Mouse (Mus musculus) CH12.LX (cell line): Measurements from ENCODE around the gene Hdac1. TPM values are rescaled to one million over a fixed set of nuclear protein-coding genes. Genes with fewer than 3 reads are reported as not detected.
A peak's percentile ranks its signal among the peaks of the same experiment; 100 is the strongest.

Source experiments
- DNase-seq: peaks from one replicate; pipeline ENCODE4 v3.0.0-alpha.2; 2013; ENCODE audit errors: extremely low read depth
- H3K27ac ChIP-seq: 2 replicates; pipeline ENCODE4 v1.5.1; 2012; ENCODE audit warnings: low read depth, mild to moderate bottlenecking, control low read depth, moderate library complexity; ENCODE audit not compliant: insufficient read depth
- H3K27me3 ChIP-seq: replicated peaks from 2 replicates; pipeline ENCODE3; 2012; ENCODE audit warnings: inconsistent platforms
- H3K36me3 ChIP-seq, 2 experiments: replicated peaks in 1 of 2; 2 replicates each; pipeline versions ENCODE3 to v1.6.1; 2012; ENCODE audit warnings: inconsistent platforms in 1 of 2, low read length in 1 of 2, mild to moderate bottlenecking in 1 of 2, mixed read lengths in 1 of 2, moderate library complexity in 1 of 2; ENCODE audit not compliant: control insufficient read depth in 1 of 2, insufficient read depth in 1 of 2
- H3K4me1 ChIP-seq, 2 experiments: 2 replicates each; pipeline ENCODE4 v1.6.1; 2012; ENCODE audit warnings: inconsistent platforms in 1 of 2, moderate library complexity in 1 of 2; ENCODE audit not compliant: insufficient read depth in 2 of 2, control insufficient read depth in 1 of 2
- H3K4me2 ChIP-seq: 2 replicates; pipeline ENCODE4 v1.6.1; 2012; ENCODE audit warnings: low read depth, mild to moderate bottlenecking, control low read depth; ENCODE audit not compliant: poor library complexity, insufficient read depth, severe bottlenecking
- H3K4me3 ChIP-seq, 3 experiments: fragments of 150-350 bp in 1 of 3; sonication (generic) in 1 of 3; replicated peaks in 1 of 3; 2 replicates each; pipeline versions ENCODE3 to v1.5.1; 2011 to 2012; ENCODE audit warnings: low read depth in 2 of 3, low read length in 2 of 3, mild to moderate bottlenecking in 2 of 3, moderate library complexity in 2 of 3, control low read depth in 1 of 3, improper control_type of control experiment in 1 of 3, inconsistent platforms in 1 of 3, mixed read lengths in 1 of 3; ENCODE audit not compliant: poor library complexity in 1 of 3
- H3K79me2 ChIP-seq: replicated peaks from 2 replicates; pipeline ENCODE4 v1.6.1; 2012; ENCODE audit warnings: mild to moderate bottlenecking, moderate library complexity; ENCODE audit not compliant: control insufficient read depth, poor library complexity, insufficient read depth, severe bottlenecking; ENCODE audit errors: extremely low read depth
- H3K9ac ChIP-seq: 2 replicates; pipeline ENCODE4 v1.6.1; 2012; ENCODE audit warnings: low read depth, mild to moderate bottlenecking, control low read depth, moderate library complexity; ENCODE audit not compliant: insufficient read depth
- H3K9me3 ChIP-seq: replicated peaks from 2 replicates; pipeline ENCODE3; 2012; ENCODE audit warnings: low read length, inconsistent platforms, mixed read lengths
- BHLHE40 ChIP-seq: IDR thresholded peaks from 2 replicates; pipeline ENCODE4 v1.6.1; 2011; ENCODE audit warnings: mild to moderate bottlenecking, low read depth, low read length, improper control_type of control experiment
- CHD1 ChIP-seq: IDR thresholded peaks from 2 replicates; pipeline ENCODE4 v1.6.1; 2012; ENCODE audit warnings: low read depth, low read length, improper control_type of control experiment, inconsistent platforms
- CHD2 ChIP-seq: IDR thresholded peaks from 2 replicates; pipeline ENCODE4 v1.6.1; 2011; ENCODE audit warnings: low read length, improper control_type of control experiment
- CTCF ChIP-seq, 2 experiments: IDR thresholded peaks in 1 of 2; conservative IDR thresholded peaks in 1 of 2; 2 replicates each; pipeline ENCODE4 v1.5.1; 2011 to 2012; ENCODE audit warnings: low read depth in 2 of 2, low read length in 2 of 2, improper control_type of control experiment in 1 of 2, inconsistent platforms in 1 of 2, mild to moderate bottlenecking in 1 of 2, moderate library complexity in 1 of 2
- E2F4 ChIP-seq: IDR thresholded peaks from 2 replicates; pipeline ENCODE4 v1.6.1; 2011; ENCODE audit warnings: low read depth, low read length, improper control_type of control experiment; ENCODE audit not compliant: insufficient replicate concordance
- ELF1 ChIP-seq: IDR thresholded peaks from 2 replicates; pipeline ENCODE4 v1.6.1; 2014; ENCODE audit warnings: low read depth, mild to moderate bottlenecking, inconsistent platforms, low read length, improper control_type of control experiment
- EP300 ChIP-seq: IDR thresholded peaks from 2 replicates; pipeline ENCODE4 v1.6.1; 2011; ENCODE audit warnings: low read length, improper control_type of control experiment
- ETS1 ChIP-seq: conservative IDR thresholded peaks from 2 replicates; pipeline ENCODE4 v1.6.1; 2012; ENCODE audit warnings: low read depth, mild to moderate bottlenecking, inconsistent platforms, low read length, improper control_type of control experiment, moderate library complexity
- HCFC1 ChIP-seq: IDR thresholded peaks from 2 replicates; pipeline ENCODE4 v1.6.1; 2012; ENCODE audit warnings: low read depth, mild to moderate bottlenecking, inconsistent platforms, low read length, improper control_type of control experiment
- IRF4 ChIP-seq: IDR thresholded peaks from 2 replicates; pipeline ENCODE4 v1.6.1; 2014; ENCODE audit warnings: low read depth, mild to moderate bottlenecking, inconsistent platforms, low read length, improper control_type of control experiment
- JUN ChIP-seq: IDR thresholded peaks from 2 replicates; pipeline ENCODE4 v1.6.1; 2011; ENCODE audit warnings: low read depth, mild to moderate bottlenecking, low read length, improper control_type of control experiment, moderate library complexity; ENCODE audit not compliant: insufficient read depth
- MAX ChIP-seq: IDR thresholded peaks from 2 replicates; pipeline ENCODE4 v1.6.1; 2011; ENCODE audit warnings: low read length, improper control_type of control experiment
- MAZ ChIP-seq: IDR thresholded peaks from 2 replicates; pipeline ENCODE4 v1.6.1; 2012; ENCODE audit warnings: low read depth, mild to moderate bottlenecking, inconsistent platforms, low read length, improper control_type of control experiment, moderate library complexity
- MEF2A ChIP-seq: IDR thresholded peaks from 2 replicates; pipeline ENCODE4 v1.6.1; 2014; ENCODE audit warnings: low read depth, mild to moderate bottlenecking, inconsistent platforms, low read length, improper control_type of control experiment, borderline replicate concordance
- MXI1 ChIP-seq: IDR thresholded peaks from 2 replicates; pipeline ENCODE4 v1.6.1; 2011; ENCODE audit warnings: mild to moderate bottlenecking, low read depth, low read length, improper control_type of control experiment
- NELFE ChIP-seq: IDR thresholded peaks from 2 replicates; pipeline ENCODE4 v1.6.1; 2011; ENCODE audit warnings: low read depth, low read length, improper control_type of control experiment
- POLR2A ChIP-seq: IDR thresholded peaks from 2 replicates; pipeline ENCODE4 v1.6.1; 2011; ENCODE audit warnings: low read depth, mild to moderate bottlenecking, improper control_type of control experiment, low read length
- POLR2AphosphoS2 ChIP-seq: IDR thresholded peaks from 2 replicates; pipeline ENCODE4 v1.6.1; 2011; ENCODE audit warnings: low read depth, low read length, improper control_type of control experiment
- SIN3A ChIP-seq: IDR thresholded peaks from 2 replicates; pipeline ENCODE4 v1.6.1; 2012; ENCODE audit warnings: low read length, improper control_type of control experiment, inconsistent platforms
- SMC3 ChIP-seq: IDR thresholded peaks from 2 replicates; pipeline ENCODE4 v1.6.1; 2011; ENCODE audit warnings: low read depth, low read length, improper control_type of control experiment
- TBP ChIP-seq: conservative IDR thresholded peaks from 2 replicates; pipeline ENCODE4 v1.6.1; 2011; ENCODE audit warnings: low read depth, low read length, improper control_type of control experiment
- TCF12 ChIP-seq: IDR thresholded peaks from 2 replicates; pipeline ENCODE4 v1.6.1; 2014; ENCODE audit warnings: low read depth, mild to moderate bottlenecking, inconsistent platforms, low read length, improper control_type of control experiment
- UBTF ChIP-seq: IDR thresholded peaks from 2 replicates; pipeline ENCODE4 v1.6.1; 2012; ENCODE audit warnings: low read depth, mild to moderate bottlenecking, inconsistent platforms, low read length, improper control_type of control experiment, moderate library complexity
- USF1 ChIP-seq: IDR thresholded peaks from 2 replicates; pipeline ENCODE4 v1.6.1; 2014; ENCODE audit warnings: low read depth, mild to moderate bottlenecking, inconsistent platforms, low read length, improper control_type of control experiment
- ZC3H11A ChIP-seq: IDR thresholded peaks from 2 replicates; pipeline ENCODE4 v1.6.1; 2012; ENCODE audit warnings: low read depth, mild to moderate bottlenecking, inconsistent platforms, low read length, improper control_type of control experiment
- ZMIZ1 ChIP-seq: IDR thresholded peaks from 2 replicates; pipeline ENCODE4 v1.6.1; 2012; ENCODE audit warnings: low read depth, mild to moderate bottlenecking, inconsistent platforms, low read length, improper control_type of control experiment
- dilution Hi-C: fragments of 300-500 bp; cut with MboI; formaldehyde crosslinking; loops from 2 replicates; pipeline ENCODE4 v1.14.3; 2020; ENCODE audit warnings: low sequenced_read_pairs; ENCODE audit not compliant: extremely low pct_unique_long_range_greater_than_20kb, extremely low pct_ligation_motif_present
- in situ Hi-C: fragments of 300-500 bp; cut with MboI; formaldehyde crosslinking; loops from 3 replicates; pipeline ENCODE4 v1.14.3; 2019; ENCODE audit warnings: low sequenced_read_pairs, low pct_ligation_motif_present, low pct_unique_long_range_greater_than_20kb, mixed read lengths
- polyA plus RNA-seq: library from polyadenylated mRNA; unstranded; fragments of >175 nt; gene quantifications from 2 replicates; pipeline ENCODE4 v1.2.1, GENCODE M21; 2012; ENCODE audit warnings: low read depth; ENCODE audit not compliant: insufficient read length
- total RNA-seq, 2 experiments: library from RNA; depleted of rRNA; stranded (reverse); fragments of 300-350 nt in 1 of 2; fragments of >200 nt in 1 of 2; gene quantifications; 2 replicates each; pipeline ENCODE4 v1.2.3; 2012 to 2014

Gene Hdac1
- total and polyA plus RNA-seq, 3 experiments, result 71.7 to 231 (median 106) TPM

DNA sequence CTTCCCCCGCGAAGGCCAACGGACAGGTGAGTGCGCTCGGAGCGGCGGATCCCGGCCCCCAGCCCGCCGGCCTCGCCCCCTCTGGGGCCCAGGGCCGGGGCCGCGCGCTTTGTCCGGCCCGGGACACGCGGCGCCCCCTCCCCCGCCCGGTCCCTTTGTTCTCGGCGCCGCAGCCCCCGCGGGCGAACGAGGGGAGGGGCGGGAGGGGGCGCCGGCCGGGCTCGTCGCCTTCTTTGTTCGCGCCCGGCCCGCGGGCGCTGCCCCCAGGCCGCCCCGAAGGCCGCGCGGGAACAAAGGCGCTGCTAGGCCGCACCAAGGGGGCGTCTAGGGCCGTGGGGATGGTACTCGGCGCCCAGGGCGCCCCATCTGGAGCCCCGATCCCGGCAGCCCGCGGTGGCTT is 28.6 kb downstream of the Hdac1 start:
- 0 out of 2 replicates have a peak overlapping the region, but pooled peaks have one; percentile 51 for H3K27ac ChIP-seq
- dilution Hi-C loops, result no loop called here

DNA sequence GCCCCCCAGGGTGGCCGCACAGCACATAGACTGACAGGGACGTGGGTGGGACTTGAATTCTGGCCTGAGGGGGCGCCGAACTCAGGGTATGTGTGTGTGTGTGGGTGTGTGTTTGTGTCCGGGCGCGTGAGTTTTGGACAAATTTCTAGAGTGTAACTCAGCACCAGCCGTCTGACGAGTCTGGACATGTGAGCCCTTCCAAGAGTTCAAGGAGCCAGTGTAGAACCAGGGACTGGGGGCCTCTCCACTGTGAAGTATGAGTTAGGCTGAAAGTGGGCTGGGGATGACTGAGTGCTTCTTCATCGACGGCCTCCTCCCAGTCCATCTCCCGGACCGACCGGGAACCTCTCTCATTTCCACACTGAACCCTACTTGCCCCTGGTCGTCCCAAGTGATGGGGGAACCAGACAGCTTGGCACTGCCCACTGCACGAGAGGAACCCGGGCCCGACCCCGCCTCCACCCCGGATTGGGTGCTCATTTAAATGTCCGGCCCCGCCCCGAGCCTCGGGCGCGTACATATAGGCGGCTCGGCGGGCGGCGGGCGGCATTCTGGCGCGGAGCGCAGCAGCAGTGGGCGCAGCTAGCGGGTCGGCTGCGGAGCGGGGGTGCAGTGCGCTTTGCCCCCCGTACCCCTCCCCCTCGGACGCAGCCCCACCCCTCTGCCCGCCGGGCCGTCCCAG is 29.3 kb downstream of the Hdac1 start, which contains the start of gene Marcksl1:
Marcksl1 (plus strand) TSS at position 496 of the 682 bp plus-strand sequence.
- H3K9me3 ChIP-seq, result no peaks in the 10 kb centered on the region
- peak within 1 kb of the TSS; percentile 66 to 97 (median 83) for H3K4me3 ChIP-seq
- peak within 1 kb of the TSS; percentile 79 for H3K4me2 ChIP-seq
- DNase-seq, result peak; percentile 76
- peaks cover 4% of the 10 kb centered on the region for H3K27me3 ChIP-seq
- peaks cover 10 to 47% of the 10 kb centered on the region in 2 experiments for H3K4me1 ChIP-seq
- in situ Hi-C loops (no loop called here), dilution Hi-C loops (no loop called here)
- H3K36me3 ChIP-seq, result peaks cover 20 to 21% of the 10 kb centered on the region in 2 experiments
- TF ChIP-seq MAX (peak; percentile 10; the same call in 1 of the 2 replicates), USF1 (no peak), ZC3H11A (no peak), JUN (no peak), BHLHE40 (peak; percentile 89), CHD1 (no peak), MEF2A (peak; percentile 29; the same call in 1 of the 2 replicates), TCF12 (peak; percentile 89), HCFC1 (no peak), TBP (peak; percentile 80), CTCF (conservative IDR thresholded peaks at IDR 0.05 in 1 of 2, IDR thresholded peaks at IDR 0.05 in 1 of 2; ENCODE audit: low read depth in 2 of 2, low read length in 2 of 2) (0 out of 4 replicates have a peak, but pooled peaks of 1 of the 2 experiments have one; percentile 15), MAZ (peak; percentile 67; the same call in 1 of the 2 replicates), POLR2AphosphoS2 (peak; percentile 78; the same call in 1 of the 2 replicates), UBTF (no peak), SIN3A (peak; percentile 57), MXI1 (peak; percentile 45; the same call in 1 of the 2 replicates), POLR2A (peak; percentile 99), ZMIZ1 (peak; percentile 99), IRF4 (no peak), E2F4 (no peak), NELFE (peak; percentile 98), EP300 (no peak), SMC3 (no peak)
- H3K9ac ChIP-seq, result peak within 1 kb of the TSS; percentile 99
- H3K27ac ChIP-seq, result peak within 1 kb of the TSS; percentile 51; the same call in 1 of the 2 replicates
- H3K79me2 ChIP-seq, result peaks cover 14% of the 10 kb centered on the region

More for the DNA sequence above, 28.6 kb downstream of the Hdac1 start:
- H3K27me3 ChIP-seq, result peaks cover 4% of the 10 kb centered on the region
- DNase-seq, result no peak
- peak overlapping the region; percentile 79 for H3K4me2 ChIP-seq
- TF ChIP-seq CHD2, result no peak
- no peak for TF ChIP-seq ZMIZ1
- TF ChIP-seq ZC3H11A, result no peak
- no peak for TF ChIP-seq MEF2A
- TF ChIP-seq ELF1, result no peak
- no peak for TF ChIP-seq ETS1
- no peak for TF ChIP-seq MXI1
- H3K9me3 ChIP-seq, result no peaks in the 10 kb centered on the region
- H3K4me3 ChIP-seq, result peak overlapping the region; percentile 66 to 97 (median 83)
- H3K4me1 ChIP-seq, result peaks cover 10 to 48% of the 10 kb centered on the region in 2 experiments
- in situ Hi-C loops, result no loop called here
- H3K36me3 ChIP-seq, result peaks cover 26 to 28% of the 10 kb centered on the region in 2 experiments
- peak overlapping the region; percentile 99 for H3K9ac ChIP-seq
- peaks cover 14% of the 10 kb centered on the region for H3K79me2 ChIP-seq
